Mouse (Mus musculus): ENCODE data around the gene Dirc2. TPM values are rescaled to one million over a fixed set of nuclear protein-coding genes. Genes with fewer than 3 reads are reported as not detected.

Gene Dirc2
- polyA plus RNA-seq, 1 experiment from 2014 or later = 17.3 TPM

GRCm38 (mm10) chr16:35748237-35748603 lies 20.9 kb downstream of the Dirc2 start:
- H3K4me1 ChIP-seq (replicated peaks) = no peaks in the 10 kb centered on the region
- 90% methylated on average over 7 of the region's 7 CpGs for WGBS
- no peaks in the 10 kb centered on the region for H3K36me3 ChIP-seq
- no peak overlapping the region for H3K27ac ChIP-seq
- no peak overlapping the region for H3K4me3 ChIP-seq
- DNase-seq (ENCODE audit: low spot score) = no peak
- no peaks in the 10 kb centered on the region for H3K27me3 ChIP-seq (ENCODE audit: insufficient read depth, poor library complexity, severe bottlenecking)
- no peaks in the 10 kb centered on the region for H3K9me3 ChIP-seq

GRCm38 (mm10) chr16:35747417-35748236 lies 21.5 kb downstream of the Dirc2 start:
- Histone ChIP-seq H3K9me3 (no peaks in the 10 kb centered on the region), H3K36me3 (no peaks in the 10 kb centered on the region), H3K4me1 (replicated peaks) (no peaks in the 10 kb centered on the region), H3K27ac (no peak overlapping the region), H3K27me3 (ENCODE audit: insufficient read depth, poor library complexity, severe bottlenecking) (no peaks in the 10 kb centered on the region), H3K4me3 (no peak overlapping the region)
- DNase-seq (ENCODE audit: low spot score) = no peak
- 94% methylated on average over 9 of the region's 9 CpGs for WGBS

GRCm38 (mm10) chr16:35742251-35742937 lies 26.8 kb downstream of the Dirc2 start:
- Histone ChIP-seq H3K27ac (no peak overlapping the region), H3K27me3 (ENCODE audit: insufficient read depth, poor library complexity, severe bottlenecking) (no peaks in the 10 kb centered on the region), H3K36me3 (no peaks in the 10 kb centered on the region), H3K4me1 (replicated peaks) (peaks cover 9% of the 10 kb centered on the region), H3K4me3 (no peak overlapping the region), H3K9me3 (no peaks in the 10 kb centered on the region)
- no peak for DNase-seq (ENCODE audit: low spot score)
- 92% methylated on average over 12 of the region's 12 CpGs for WGBS

GRCm38 (mm10) chr16:35741621-35742020 lies 27.5 kb downstream of the Dirc2 start:
- DNase-seq (ENCODE audit: low spot score) = no peak
- 94% methylated on average over 5 of the region's 5 CpGs for WGBS
- H3K36me3 ChIP-seq = no peaks in the 10 kb centered on the region

GRCm38 (mm10) chr16:35740943-35741342 lies 28.2 kb downstream of the Dirc2 start:
- peaks cover 9% of the 10 kb centered on the region for H3K4me1 ChIP-seq (replicated peaks)
- no peak overlapping the region for H3K27ac ChIP-seq
- no peaks in the 10 kb centered on the region for H3K36me3 ChIP-seq
- no peak for DNase-seq (ENCODE audit: low spot score)
- 85% methylated on average over 6 of the region's 6 CpGs for WGBS
- H3K27me3 ChIP-seq (ENCODE audit: insufficient read depth, poor library complexity, severe bottlenecking) = no peaks in the 10 kb centered on the region
- no peaks in the 10 kb centered on the region for H3K9me3 ChIP-seq
- H3K4me3 ChIP-seq = no peak overlapping the region

More at GRCm38 (mm10) chr16:35741621-35742020, 27.5 kb downstream of the Dirc2 start:
- no peaks in the 10 kb centered on the region for H3K9me3 ChIP-seq
- no peaks in the 10 kb centered on the region for H3K27me3 ChIP-seq (ENCODE audit: insufficient read depth, poor library complexity, severe bottlenecking)
- H3K27ac ChIP-seq = no peak overlapping the region
- H3K4me3 ChIP-seq = no peak overlapping the region
- H3K4me1 ChIP-seq (replicated peaks) = peaks cover 9% of the 10 kb centered on the region

- WGBS = 88% methylated on average over 12 of the region's 12 CpGs
- Histone ChIP-seq H3K4me1 (replicated peaks) (peaks cover 9% of the 10 kb centered on the region), H3K9me3 (no peaks in the 10 kb centered on the region), H3K4me3 (no peak overlapping the region), H3K27ac (no peak overlapping the region), H3K36me3 (0 out of 2 replicates have a peak, but pooled peaks cover 1% of the 10 kb centered on the region), H3K27me3 (ENCODE audit: insufficient read depth, poor library complexity, severe bottlenecking) (no peaks in the 10 kb centered on the region)
- DNase-seq (ENCODE audit: low spot score) = no peak
Observed at GRCm38 (mm10) chr16:35740357-35740756, 28.8 kb downstream of the Dirc2 start.

- 0 out of 2 replicates have a peak, but pooled peaks cover 5% of the 10 kb centered on the region for H3K36me3 ChIP-seq
- DNase-seq (ENCODE audit: low spot score) = no peak
- no peak overlapping the region for H3K4me3 ChIP-seq
- H3K9me3 ChIP-seq = no peaks in the 10 kb centered on the region
- WGBS = 83% methylated on average over 1 of the region's 1 CpGs
- H3K27me3 ChIP-seq (ENCODE audit: insufficient read depth, poor library complexity, severe bottlenecking) = no peaks in the 10 kb centered on the region
- H3K4me1 ChIP-seq (replicated peaks) = peaks cover 9% of the 10 kb centered on the region
- H3K27ac ChIP-seq = no peak overlapping the region
Observed at GRCm38 (mm10) chr16:35739548-35739947, 29.6 kb downstream of the Dirc2 start.

- 0 out of 2 replicates have a peak, but pooled peaks cover 8% of the 10 kb centered on the region for H3K36me3 ChIP-seq
- H3K9me3 ChIP-seq = no peaks in the 10 kb centered on the region
- H3K4me1 ChIP-seq (replicated peaks) = peaks cover 9% of the 10 kb centered on the region
- no peak overlapping the region for H3K4me3 ChIP-seq
- DNase-seq (ENCODE audit: low spot score) = no peak
- H3K27ac ChIP-seq = peak overlapping the region; percentile 56
- no peaks in the 10 kb centered on the region for H3K27me3 ChIP-seq (ENCODE audit: insufficient read depth, poor library complexity, severe bottlenecking)
- WGBS = 61% methylated on average over 7 of the region's 7 CpGs
Observed at GRCm38 (mm10) chr16:35738096-35738767, 30.9 kb downstream of the Dirc2 start.

- WGBS = 15% methylated on average over 6 of the region's 6 CpGs
- DNase-seq (ENCODE audit: low spot score) = peak; percentile 79
- Histone ChIP-seq H3K27ac (no peak overlapping the region), H3K4me1 (replicated peaks) (peaks cover 16% of the 10 kb centered on the region), H3K36me3 (0 out of 2 replicates have a peak, but pooled peaks cover 11% of the 10 kb centered on the region), H3K4me3 (no peak overlapping the region), H3K9me3 (no peaks in the 10 kb centered on the region), H3K27me3 (ENCODE audit: insufficient read depth, poor library complexity, severe bottlenecking) (no peaks in the 10 kb centered on the region)
Observed at GRCm38 (mm10) chr16:35734038-35734437, 35.1 kb downstream of the Dirc2 start.

- H3K4me1 ChIP-seq (replicated peaks) = peaks cover 13% of the 10 kb centered on the region
- 93% methylated on average over 7 of the region's 7 CpGs for WGBS
- DNase-seq (ENCODE audit: low spot score) = no peak
- no peak overlapping the region for H3K27ac ChIP-seq
- no peak overlapping the region for H3K4me3 ChIP-seq
- no peaks in the 10 kb centered on the region for H3K9me3 ChIP-seq
- H3K36me3 ChIP-seq = peaks cover 20% of the 10 kb centered on the region
- no peaks in the 10 kb centered on the region for H3K27me3 ChIP-seq (ENCODE audit: insufficient read depth, poor library complexity, severe bottlenecking)
Observed at GRCm38 (mm10) chr16:35732096-35732495, 37.1 kb downstream of the Dirc2 start.

GRCm38 (mm10) chr16:35729151-35729738 lies 39.9 kb downstream of the Dirc2 start:
- H3K36me3 ChIP-seq = peaks cover 15% of the 10 kb centered on the region
- H3K4me3 ChIP-seq = no peak overlapping the region
- peak overlapping the region; percentile 68 for H3K27ac ChIP-seq
- peaks cover 13% of the 10 kb centered on the region for H3K4me1 ChIP-seq (replicated peaks)
- no peaks in the 10 kb centered on the region for H3K27me3 ChIP-seq (ENCODE audit: insufficient read depth, poor library complexity, severe bottlenecking)
- 50% methylated on average over 8 of the region's 8 CpGs for WGBS
- DNase-seq (ENCODE audit: low spot score) = peak; percentile 30
- H3K9me3 ChIP-seq = no peaks in the 10 kb centered on the region

GRCm38 (mm10) chr16:35726601-35727000 lies 42.6 kb downstream of the Dirc2 start:
- Histone ChIP-seq H3K36me3 (peaks cover 12% of the 10 kb centered on the region), H3K4me3 (no peak overlapping the region), H3K27ac (no peak overlapping the region), H3K4me1 (replicated peaks) (peaks cover 13% of the 10 kb centered on the region), H3K27me3 (ENCODE audit: insufficient read depth, poor library complexity, severe bottlenecking) (no peaks in the 10 kb centered on the region), H3K9me3 (no peaks in the 10 kb centered on the region)
- 88% methylated on average over 2 of the region's 2 CpGs for WGBS
- no peak for DNase-seq (ENCODE audit: low spot score)
